Mouse (Mus musculus) hindbrain, embryonic 10.5 days (tissue): ENCODE measurements around the gene Ago4. TPM values are rescaled to one million over a fixed set of nuclear protein-coding genes. Genes with fewer than 3 reads are reported as not detected.
A peak's percentile ranks its signal among the peaks of the same experiment; 100 is the strongest.

Source experiments
- DNase-seq: peaks from one replicate; pipeline ENCODE4 v3.0.0-alpha.2; 2017; ENCODE audit warnings: low spot score
- H3K27ac ChIP-seq: fragments of 300-500 bp; sonication (generic); 2 replicates; pipeline ENCODE4 v1.5.1; 2016; ENCODE audit warnings: mild to moderate bottlenecking, moderate library complexity
- H3K27me3 ChIP-seq: fragments of 300-500 bp; sonication (generic); 2 replicates; pipeline ENCODE4 v1.6.1; 2016; ENCODE audit warnings: mild to moderate bottlenecking; ENCODE audit not compliant: poor library complexity, insufficient read depth, severe bottlenecking
- H3K36me3 ChIP-seq: fragments of 300-500 bp; sonication (generic); 2 replicates; pipeline ENCODE4 v1.6.1; 2016; ENCODE audit warnings: mild to moderate bottlenecking, moderate library complexity
- H3K4me1 ChIP-seq: fragments of 300-500 bp; sonication (generic); replicated peaks from 2 replicates; pipeline ENCODE4 v1.6.1; 2016; ENCODE audit warnings: mild to moderate bottlenecking
- H3K4me3 ChIP-seq: fragments of 300-500 bp; sonication (generic); 2 replicates; pipeline ENCODE4 v1.5.1; 2016; ENCODE audit warnings: mild to moderate bottlenecking, moderate library complexity
- H3K9me3 ChIP-seq: fragments of 300-500 bp; sonication (generic); 2 replicates; pipeline ENCODE4 v1.6.1; 2016; ENCODE audit warnings: mild to moderate bottlenecking, moderate library complexity
- WGBS: fragments of 180-500 bp; shearing (Covaris S2); methylation state at CpG from one replicate; pipeline ENCODE4 v1.1.7; 2016; 5-methylcytosine and 5-hydroxymethylcytosine counted together
- polyA plus RNA-seq: library from polyadenylated mRNA; unstranded; fragments of >200 nt; fragmentation: Nextera tagmentation; extraction: Ambion mirVana; gene quantifications from 2 replicates; pipeline ENCODE4 v1.2.1, GENCODE M21; 2016

Gene Ago4
- polyA plus RNA-seq, 1 experiment from 2014 or later: 2.8 TPM

DNA sequence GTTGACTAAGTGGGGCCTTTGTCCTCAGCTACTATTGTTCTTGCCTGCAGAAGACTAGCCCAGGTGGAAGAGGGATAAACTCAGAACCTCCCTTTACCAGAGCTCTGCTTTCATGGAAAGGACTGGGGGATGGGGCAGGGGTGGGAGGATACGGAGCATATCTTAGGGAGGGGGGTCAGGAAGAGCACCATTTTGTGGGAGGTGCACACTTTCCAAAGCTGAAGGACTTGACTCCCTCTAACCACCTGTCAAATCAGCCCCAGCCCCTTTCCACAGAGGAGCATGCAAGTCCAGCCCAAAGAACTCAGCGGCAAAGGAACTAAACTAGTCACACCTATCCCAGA lies 68.4 kb downstream of the Ago4 start:
- no peak for DNase-seq
- Histone ChIP-seq H3K4me3 (peak overlapping the region; percentile 96), H3K27ac (peak overlapping the region; percentile 99), H3K4me1 (peaks cover 60% of the 10 kb centered on the region), H3K36me3 (peaks cover 32% of the 10 kb centered on the region), H3K9me3 (no peaks in the 10 kb centered on the region), H3K27me3 (no peaks in the 10 kb centered on the region)
- WGBS: 6% methylated on average over 2 of the region's 2 CpGs

DNA sequence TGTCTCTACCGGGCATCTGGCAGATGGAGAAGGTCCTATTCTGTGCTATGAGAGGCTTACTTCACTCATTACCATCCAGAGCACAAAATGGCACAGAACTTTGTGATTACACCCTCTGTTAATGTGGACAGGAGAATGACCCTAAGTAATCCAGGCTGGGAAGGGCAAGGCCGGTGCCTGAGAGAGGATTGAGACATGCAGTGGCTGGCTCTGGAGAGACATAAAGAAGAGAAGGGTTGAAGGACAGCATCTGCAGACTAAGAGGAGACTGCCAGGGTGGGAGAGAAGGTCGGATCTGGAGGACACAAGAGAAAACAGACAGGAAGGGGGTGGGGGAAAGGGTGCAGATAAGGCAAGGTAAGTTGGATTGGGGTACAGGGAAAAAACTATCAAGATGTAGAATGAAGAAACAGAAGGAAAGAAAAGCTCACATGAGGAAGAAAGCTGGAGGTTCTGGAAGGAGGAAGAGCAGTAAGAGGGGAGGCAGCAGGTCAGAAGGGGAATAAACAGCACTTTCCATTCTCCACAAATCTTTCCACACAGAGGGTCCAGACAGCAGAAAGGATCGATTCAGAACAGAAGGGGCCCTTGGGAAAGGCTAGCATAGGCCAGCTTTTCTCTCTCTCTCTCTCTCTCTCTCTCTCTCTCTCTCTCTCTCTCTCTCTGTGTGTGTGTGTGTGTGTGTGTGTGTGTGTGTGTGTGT lies 68.9 kb downstream of the Ago4 start:
- Histone ChIP-seq H3K36me3 (peaks cover 37% of the 10 kb centered on the region), H3K4me3 (peak overlapping the region; percentile 96), H3K9me3 (no peaks in the 10 kb centered on the region), H3K27ac (peak overlapping the region; percentile 99), H3K27me3 (no peaks in the 10 kb centered on the region), H3K4me1 (peaks cover 60% of the 10 kb centered on the region)
- peak; percentile 12 for DNase-seq
- WGBS: 25% methylated on average over 4 of the region's 4 CpGs

DNA sequence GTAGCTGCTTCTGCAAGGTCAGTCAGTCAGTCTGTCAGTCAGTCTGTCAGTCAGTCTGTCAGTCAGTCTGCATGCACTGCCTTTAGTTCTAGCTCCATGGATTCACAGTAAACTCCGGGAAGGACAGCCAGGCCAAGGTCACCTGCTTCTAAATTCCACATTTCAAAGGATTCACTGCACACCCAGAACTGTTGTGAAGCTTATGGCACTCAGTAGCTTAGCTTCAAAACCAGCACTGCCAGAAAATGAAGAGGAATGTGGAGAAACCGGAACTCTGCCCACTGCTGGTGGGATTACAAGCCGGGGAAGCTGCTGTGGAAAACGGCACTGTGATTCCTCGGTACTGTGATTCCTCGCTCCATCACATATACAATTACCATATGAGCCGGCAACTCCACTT lies 77.8 kb downstream of the Ago4 start:
- Histone ChIP-seq H3K27ac (no peak overlapping the region), H3K36me3 (peaks cover 100% of the 10 kb centered on the region), H3K4me1 (no peaks in the 10 kb centered on the region), H3K4me3 (no peak overlapping the region), H3K9me3 (no peaks in the 10 kb centered on the region), H3K27me3 (no peaks in the 10 kb centered on the region)
- WGBS: 95% methylated on average over 7 of the region's 7 CpGs
- no peak for DNase-seq

- Histone ChIP-seq H3K27me3 (no peaks in the 10 kb centered on the region), H3K4me1 (no peaks in the 10 kb centered on the region), H3K4me3 (no peak overlapping the region), H3K27ac (no peak overlapping the region), H3K9me3 (no peaks in the 10 kb centered on the region), H3K36me3 (peaks cover 100% of the 10 kb centered on the region)
- WGBS: 97% methylated on average over 5 of the region's 5 CpGs
- no peak for DNase-seq
Measured at GRCm38 (mm10) chr4:126454547-126455254, 78.6 kb downstream of the Ago4 start.

GRCm38 (mm10) chr4:126450268-126450667 lies 83.0 kb downstream of the Ago4 start:
- Histone ChIP-seq H3K4me1 (no peaks in the 10 kb centered on the region), H3K27me3 (no peaks in the 10 kb centered on the region), H3K4me3 (no peak overlapping the region), H3K27ac (no peak overlapping the region), H3K9me3 (no peaks in the 10 kb centered on the region), H3K36me3 (peaks cover 99% of the 10 kb centered on the region)
- no peak for DNase-seq
- 82% methylated on average over 1 of the region's 1 CpGs for WGBS

DNA sequence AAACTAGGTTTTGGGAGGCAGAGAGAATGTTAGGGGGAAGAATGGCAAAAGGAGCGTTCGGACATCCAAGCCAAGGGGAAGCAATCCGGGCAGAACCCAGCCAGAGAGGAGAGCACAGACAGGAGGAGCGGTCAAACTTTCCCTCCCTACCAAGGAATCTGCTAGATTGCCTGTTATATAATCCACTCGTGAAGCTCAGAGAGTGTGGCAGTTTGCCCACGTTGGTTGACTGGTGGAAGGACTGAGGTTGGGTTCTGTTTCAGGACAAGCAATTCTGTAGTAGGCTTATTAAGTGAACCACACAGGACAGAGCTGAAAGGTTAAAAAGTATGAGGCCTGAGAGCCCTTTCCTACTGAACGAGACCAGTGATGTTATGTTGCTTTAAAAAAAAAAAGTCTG lies 86.1 kb downstream of the Ago4 start:
- Histone ChIP-seq H3K36me3 (peaks cover 99% of the 10 kb centered on the region), H3K27ac (no peak overlapping the region), H3K4me3 (no peak overlapping the region), H3K9me3 (no peaks in the 10 kb centered on the region), H3K27me3 (no peaks in the 10 kb centered on the region), H3K4me1 (no peaks in the 10 kb centered on the region)
- DNase-seq: no peak
- 92% methylated on average over 7 of the region's 7 CpGs for WGBS

DNA sequence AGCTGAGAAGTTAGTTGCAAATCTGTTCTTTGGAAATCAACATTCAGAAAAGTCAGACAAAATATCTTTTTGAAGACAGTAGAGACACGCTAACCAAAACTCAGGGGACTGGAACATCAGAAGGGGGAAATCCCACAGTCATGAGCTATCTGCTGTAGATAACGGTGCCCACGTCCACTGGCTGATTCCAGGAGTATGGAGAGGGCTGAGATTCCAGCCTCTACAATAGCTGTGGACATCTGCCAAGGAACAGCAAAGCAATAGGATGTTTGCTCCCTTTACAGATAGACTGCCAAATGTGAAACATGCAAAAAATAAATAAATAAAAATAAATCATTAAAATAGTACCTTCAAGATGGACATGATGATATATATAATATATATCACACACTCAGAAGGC lies 88.7 kb downstream of the Ago4 start:
- Histone ChIP-seq H3K4me3 (no peak overlapping the region), H3K27me3 (no peaks in the 10 kb centered on the region), H3K9me3 (no peaks in the 10 kb centered on the region), H3K36me3 (peaks cover 100% of the 10 kb centered on the region), H3K4me1 (no peaks in the 10 kb centered on the region), H3K27ac (no peak overlapping the region)
- DNase-seq: no peak
- 95% methylated on average over 3 of the region's 3 CpGs for WGBS

Other genes with a start within 250 kb of the Ago4 start
- gene Col8a2, start 246.7 kb downstream of the Ago4 start, polyA plus RNA-seq: 6.1 and 18.5 TPM in 2 replicates
- 88.2 and 89.5 TPM in 2 replicates for gene Adprhl2, start 211.8 kb downstream of the Ago4 start, polyA plus RNA-seq
- gene Tekt2, start 207.8 kb downstream of the Ago4 start, polyA plus RNA-seq: 2.3 and 2.7 TPM in 2 replicates
- gene Ago3, start 103.9 kb downstream of the Ago4 start, polyA plus RNA-seq: 12.6 and 12.7 TPM in 2 replicates
- 11.8 and 13.2 TPM in 2 replicates for gene Ago1, start 64.9 kb downstream of the Ago4 start, polyA plus RNA-seq
- 41.8 and 58.7 TPM in 2 replicates for gene Clspn, start 23.5 kb upstream of the Ago4 start, polyA plus RNA-seq
- gene 5730409E04Rik, start 76.3 kb upstream of the Ago4 start, polyA plus RNA-seq: 2.3 and 2.4 TPM in 2 replicates
- 581 and 598 TPM in 2 replicates for gene Psmb2, start 144.2 kb upstream of the Ago4 start, polyA plus RNA-seq
- gene Tfap2e, start 202.8 kb upstream of the Ago4 start, polyA plus RNA-seq: 0.73 and 1.8 TPM in 2 replicates
- 35.6 and 49.1 TPM in 2 replicates for gene Ncdn, start 220.0 kb upstream of the Ago4 start, polyA plus RNA-seq
- 25.3 and 31.4 TPM in 2 replicates for gene AU040320, start 220.1 kb upstream of the Ago4 start, polyA plus RNA-seq